Mouse (Mus musculus): ENCODE measurements at regions not wholly inside any gene's neighbourhood (a gene's known extent, or its start where the extent isn't known, plus 50 kb on each side); places are given as distances from the start of the nearest gene placed in this dataset.

GRCm38 (mm10) chr11:105538421-105539210 lies 51.2 kb upstream of the Tanc2 start:
- DNase-seq (ENCODE audit: low read depth, low spot score), result no peak

DNA sequence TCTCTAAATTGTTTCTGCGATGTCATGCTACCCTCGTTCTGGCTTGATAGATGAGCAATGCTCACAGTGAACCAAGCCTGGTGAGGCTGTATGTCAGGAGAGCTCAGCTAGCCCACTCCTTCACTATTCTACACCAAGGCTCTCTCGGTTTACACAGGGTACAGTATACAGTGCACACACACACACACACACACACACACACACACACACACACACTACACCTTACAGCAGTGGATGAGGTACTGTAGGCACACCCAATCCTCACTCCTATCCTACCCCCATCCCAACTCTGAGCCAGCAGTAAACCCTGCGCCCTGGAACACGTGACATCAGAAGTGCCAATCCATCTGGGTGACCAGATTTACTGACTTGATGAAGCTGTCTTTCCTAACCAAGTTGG lies 57.2 kb upstream of the Tanc2 start:
- DNase-seq (ENCODE audit: low read depth, low spot score), result no peak

- DNase-seq (ENCODE audit: low read depth, low spot score), result no peak
Measured at GRCm38 (mm10) chr11:105530711-105531157, 59.1 kb upstream of the Tanc2 start.

DNA sequence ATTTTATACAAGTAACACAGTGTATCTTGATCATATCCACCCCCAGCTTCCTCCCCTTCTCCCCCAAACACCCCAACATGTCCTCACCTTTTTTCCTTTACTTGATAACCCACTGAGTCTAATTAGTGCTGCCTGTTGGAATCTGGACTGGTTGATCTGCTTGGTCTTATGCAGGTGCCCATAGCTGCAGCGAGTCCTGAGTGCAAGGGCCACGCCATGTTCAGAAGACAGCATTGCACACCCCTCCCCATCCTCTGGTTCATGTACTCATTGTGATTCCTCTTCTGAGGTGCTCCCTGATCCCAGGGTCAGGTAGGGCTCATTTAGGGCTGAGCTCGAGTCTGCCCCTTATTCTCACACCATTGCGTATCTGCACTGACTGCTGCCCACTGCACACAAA lies 63.7 kb upstream of the Tanc2 start:
- DNase-seq (ENCODE audit: low read depth, low spot score), result no peak

- DNase-seq (ENCODE audit: low read depth, low spot score), result no peak
Measured at GRCm38 (mm10) chr11:105525608-105526007, 64.2 kb upstream of the Tanc2 start.

- no peak for DNase-seq (ENCODE audit: low read depth, low spot score)
Measured at GRCm38 (mm10) chr11:105524400-105524799, 65.4 kb upstream of the Tanc2 start.

DNA sequence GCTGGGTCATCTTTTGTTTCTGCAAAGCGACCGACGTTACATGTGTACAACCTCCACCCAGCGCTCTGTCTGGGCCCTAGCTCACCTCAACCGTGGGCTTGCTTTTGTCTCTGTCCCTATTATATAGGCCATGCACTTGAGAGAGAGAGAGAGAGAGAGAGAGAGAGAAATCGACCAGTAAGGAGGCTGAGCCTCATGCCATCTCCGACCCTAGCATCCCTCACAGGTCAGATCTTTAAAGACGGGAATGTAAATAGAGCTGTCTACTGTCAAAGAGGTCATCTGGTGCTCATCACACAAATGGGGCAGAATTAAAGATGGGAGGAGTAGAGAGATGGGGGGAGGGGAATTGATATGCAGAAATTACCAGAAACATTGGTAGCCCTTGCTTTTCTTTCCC lies 66.0 kb upstream of the Tanc2 start:
- DNase-seq (ENCODE audit: low read depth, low spot score), result no peak

DNA sequence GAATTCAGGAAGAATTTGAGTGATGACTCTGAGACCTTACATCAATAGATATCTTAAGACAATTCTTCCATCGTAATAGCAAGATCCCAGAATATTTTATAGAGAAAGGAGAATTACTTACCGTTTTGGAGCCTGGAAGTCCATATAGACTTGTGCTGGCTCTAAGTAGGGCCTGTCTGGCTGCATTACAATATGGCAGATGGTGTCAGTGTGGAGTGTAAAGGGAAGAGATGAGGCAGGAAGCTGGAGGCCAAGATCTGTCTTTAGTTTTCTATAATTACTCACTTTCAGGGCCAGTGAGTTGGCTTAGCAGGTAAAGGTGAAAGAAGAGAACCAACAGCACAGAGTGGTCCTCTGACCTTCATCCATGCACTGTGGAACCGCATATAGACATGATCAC lies 63.9 kb upstream of the March10 start:
- no peak for DNase-seq (ENCODE audit: low read depth, low spot score)

DNA sequence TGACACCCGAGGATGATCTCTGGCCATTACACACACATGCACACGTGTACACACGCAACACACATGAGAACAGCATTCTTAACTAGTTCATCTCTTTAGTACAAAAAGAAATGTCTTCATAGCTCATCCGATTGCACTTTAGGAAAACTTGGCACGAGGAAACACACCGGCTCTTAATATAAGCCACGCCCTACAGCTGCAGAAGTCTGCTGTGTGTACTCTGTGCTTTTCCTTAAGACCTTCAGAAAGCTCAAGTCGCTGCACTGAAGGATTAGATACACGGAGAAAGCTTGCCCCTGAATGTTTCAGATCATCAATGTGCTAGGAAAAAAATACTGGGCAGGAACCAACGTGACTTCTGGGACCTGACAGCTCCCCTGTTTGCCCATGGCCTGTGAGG lies 56.7 kb upstream of the March10 start:
- DNase-seq (ENCODE audit: low read depth, low spot score), result no peak

DNA sequence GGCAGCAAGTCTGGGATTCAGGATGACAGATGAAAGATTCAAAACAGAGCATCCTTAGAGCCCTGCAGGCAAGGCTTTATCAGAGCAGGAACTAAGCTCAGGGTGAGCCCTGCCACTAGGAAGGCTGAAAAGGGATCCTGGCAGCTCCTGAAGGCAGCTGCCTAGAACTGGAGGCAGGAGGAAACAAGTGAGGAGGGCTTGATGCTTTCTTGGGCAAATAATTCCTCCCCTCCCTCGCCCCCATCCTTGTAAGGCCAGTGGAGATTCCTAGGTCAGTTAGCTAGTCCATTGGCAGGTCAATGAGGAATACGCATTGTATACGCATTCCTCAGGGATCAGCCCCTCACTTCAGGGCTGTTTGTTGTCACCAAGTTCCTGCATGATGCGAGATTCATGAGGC lies 54.1 kb upstream of the March10 start:
- DNase-seq (ENCODE audit: low read depth, low spot score), result no peak

DNA sequence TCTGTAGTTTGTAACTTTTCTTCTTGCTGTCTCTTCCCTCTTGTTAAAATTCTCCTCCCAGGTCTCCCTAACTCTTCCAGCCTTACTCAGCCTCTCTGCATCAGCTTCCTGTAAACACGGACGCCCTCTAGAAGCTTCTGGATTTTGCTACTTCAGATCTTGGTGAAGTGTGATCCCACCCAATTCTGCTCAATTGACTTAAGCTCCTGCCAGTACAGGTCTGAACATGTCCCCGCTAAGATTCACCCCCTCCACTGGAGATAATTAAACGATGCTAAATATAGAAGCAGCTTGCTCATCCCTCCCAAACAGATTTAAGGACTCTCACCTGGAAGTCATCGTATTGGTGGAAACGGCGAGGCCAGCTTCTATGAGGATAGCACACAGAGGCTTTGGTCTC lies 53.5 kb upstream of the March10 start:
- no peak for DNase-seq (ENCODE audit: low read depth, low spot score)

GRCm38 (mm10) chr11:105508660-105509038 lies 52.1 kb upstream of the March10 start:
- no peak for DNase-seq (ENCODE audit: low read depth, low spot score)

- peak; percentile 22 for DNase-seq (ENCODE audit: low read depth, low spot score)
Measured at GRCm38 (mm10) chr11:105507972-105508659, 51.6 kb upstream of the March10 start.

DNA sequence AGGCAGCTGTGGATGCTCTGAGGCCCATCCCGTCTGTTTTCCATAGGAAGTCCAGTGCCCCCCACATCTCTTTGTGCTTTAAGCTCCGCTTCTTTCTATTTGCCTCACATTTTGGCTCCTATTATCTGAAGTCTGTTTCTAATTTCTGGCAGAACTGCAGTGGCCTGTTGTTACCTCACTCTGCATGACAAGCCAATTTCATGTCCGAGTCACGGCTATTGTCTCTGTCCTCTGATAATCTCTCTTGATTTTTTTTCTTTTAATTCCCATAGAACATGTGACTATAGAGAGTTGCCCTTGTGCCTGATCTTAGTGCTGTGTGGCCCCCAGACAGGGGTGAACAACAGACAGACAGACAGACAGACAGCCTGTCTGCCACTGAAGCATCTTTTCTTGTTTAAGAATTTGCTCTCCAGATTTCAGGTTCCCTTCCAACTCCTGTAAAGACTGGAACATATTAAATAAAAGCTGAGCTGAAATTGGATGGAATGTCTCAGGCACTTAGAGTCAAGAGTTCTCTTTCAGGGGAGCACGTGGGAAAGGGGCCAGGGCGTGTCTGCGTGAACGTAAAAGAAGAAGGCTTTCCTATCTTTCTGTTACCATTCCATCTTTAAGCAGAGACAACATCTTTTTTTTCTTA lies 50.9 kb upstream of the March10 start:
- DNase-seq (ENCODE audit: low read depth, low spot score), result no peak
